In genomic region chr16:23100099-23100575, GRCm38 (mm10) we compare ENCODE assay signal across 8 mouse cellular contexts. TPM values are rescaled to one million over a fixed set of nuclear protein-coding genes. Genes with fewer than 3 reads are reported as not detected.
DNase-seq lines count a peak whose midpoint lies in the region; ATAC-seq and TF ChIP-seq lines count a peak whose summit lies in the region.

No protein-coding gene starts in this region.

- peak overlapping the region; percentile 47 for H3K4me2 ChIP-seq in forebrain, postnatal 0 days (ENCODE audit: low read depth)
- H3K4me2 ChIP-seq in midbrain, embryonic 15.5 days, result peak overlapping the region; percentile 58

- no peak overlapping the region for H3K27ac ChIP-seq in forebrain, postnatal 0 days (ENCODE audit: low read depth, low read length)
- peak overlapping the region; percentile 80 for H3K27ac ChIP-seq in limb, embryonic 10.5 days
- H3K27ac ChIP-seq in midbrain, embryonic 15.5 days, result no peak overlapping the region

- H3K9me3 ChIP-seq in E14TG2a.4 (ENCODE audit: low read length), result peaks cover 5% of the 10 kb centered on the region; the same call in 1 of the 2 replicates
- no peaks in the 10 kb centered on the region for H3K9me3 ChIP-seq in forebrain, postnatal 0 days (ENCODE audit: low read length)
- no peaks in the 10 kb centered on the region for H3K9me3 ChIP-seq in limb, embryonic 10.5 days (replicated peaks)
- no peaks in the 10 kb centered on the region for H3K9me3 ChIP-seq in midbrain, embryonic 15.5 days

- WGBS in forebrain, postnatal 0 days, result under 1% methylated on average over 9 of the region's 9 CpGs
- 2% methylated on average over 9 of the region's 9 CpGs for WGBS in limb, embryonic 10.5 days
- WGBS in midbrain, embryonic 15.5 days, result 0% methylated on average over 7 of the region's 9 CpGs

- peak overlapping the region; percentile 82 for H3K4me3 ChIP-seq in E14TG2a.4 (replicated peaks; ENCODE audit: low read length)
- peak overlapping the region; percentile 9; the same call in 1 of the 2 replicates for H3K4me3 ChIP-seq in forebrain, postnatal 0 days (ENCODE audit: low read depth, low read length)
- peak overlapping the region; percentile 49 for H3K4me3 ChIP-seq in limb, embryonic 10.5 days
- H3K4me3 ChIP-seq in midbrain, embryonic 15.5 days, result peak overlapping the region; percentile 32

- ATAC-seq in CD4-positive, CD25-positive, alpha-beta regulatory T cell, adult 4 months, result no peak
- ATAC-seq in forebrain, postnatal 0 days, result no peak
- ATAC-seq in midbrain, embryonic 15.5 days (replicated peaks), result peak; percentile 74

- no peak for TF ChIP-seq CTCF in E14TG2a.4 (conservative IDR thresholded peaks at IDR 0.05; ENCODE audit: low read length)
- TF ChIP-seq CTCF in forebrain, postnatal 0 days (IDR thresholded peaks at IDR 0.05; ENCODE audit: low read depth), result no peak

- H3K27me3 ChIP-seq in E14TG2a.4 (ENCODE audit: insufficient read depth, low read length), result no peaks in the 10 kb centered on the region
- no peaks in the 10 kb centered on the region for H3K27me3 ChIP-seq in forebrain, postnatal 0 days (ENCODE audit: insufficient read depth, low read length)
- H3K27me3 ChIP-seq in limb, embryonic 10.5 days (ENCODE audit: low read depth, poor library complexity, severe bottlenecking), result no peaks in the 10 kb centered on the region
- H3K27me3 ChIP-seq in midbrain, embryonic 15.5 days (replicated peaks), result peaks cover 12% of the 10 kb centered on the region

- peaks cover 62% of the 10 kb centered on the region for H3K4me1 ChIP-seq in E14TG2a.4 (replicated peaks; ENCODE audit: low read depth, low read length)
- 0 out of 2 replicates have a peak, but pooled peaks cover 2% of the 10 kb centered on the region for H3K4me1 ChIP-seq in forebrain, postnatal 0 days (ENCODE audit: insufficient read depth)
- H3K4me1 ChIP-seq in limb, embryonic 10.5 days, result peaks cover 25% of the 10 kb centered on the region
- peaks cover 11% of the 10 kb centered on the region for H3K4me1 ChIP-seq in midbrain, embryonic 15.5 days

- H3K9ac ChIP-seq in forebrain, postnatal 0 days, result peak overlapping the region; percentile 39
- 0 out of 2 replicates have a peak overlapping the region, but pooled peaks have one; percentile 21 for H3K9ac ChIP-seq in midbrain, embryonic 15.5 days

- DNase-seq in CD4-positive, CD25-positive, alpha-beta regulatory T cell, adult 2 months (ENCODE audit: low read depth, low spot score), result peak; percentile 16
- no peak for DNase-seq in forebrain, postnatal 0 days
- peak; percentile 73 for DNase-seq in limb, embryonic 10.5 days (ENCODE audit: low spot score)
- no peak for DNase-seq in spleen, postnatal 36 days (ENCODE audit: low spot score in 2 of 2)
- DNase-seq in urinary bladder, adult 2 months (ENCODE audit: low spot score), result no peak

- H3K36me3 ChIP-seq in E14TG2a.4 (ENCODE audit: insufficient read depth, low read length), result no peaks in the 10 kb centered on the region
- no peaks in the 10 kb centered on the region for H3K36me3 ChIP-seq in forebrain, postnatal 0 days (ENCODE audit: insufficient read depth)
- H3K36me3 ChIP-seq in limb, embryonic 10.5 days, result no peaks in the 10 kb centered on the region
- no peaks in the 10 kb centered on the region for H3K36me3 ChIP-seq in midbrain, embryonic 15.5 days (replicated peaks)

RNA-seq across cellular contexts. Expression of gene Eif4a2, which starts 7.1 kb away (rescaled TPM):
- polyA plus RNA-seq in CD4-positive, CD25-positive, alpha-beta regulatory T cell, adult 4 months (2017; shearing (Covaris generic)), result 100 to 1,000 TPM; 558 to 662 TPM
- 948 and 1,017 TPM in 2 replicates for total RNA-seq in forebrain, postnatal 0 days (2014; rRNA removed)
- 311 and 313 TPM in 2 replicates for polyA plus RNA-seq in forebrain, postnatal 0 days (2015; fragmentation: Nextera tagmentation; extraction: Ambion mirVana)
- polyA plus RNA-seq in limb, embryonic 10.5 days (2016; fragmentation: Nextera tagmentation; extraction: Ambion mirVana), result 161 and 181 TPM in 2 replicates
- 323 and 336 TPM in 2 replicates for polyA plus RNA-seq in midbrain, embryonic 15.5 days (2015; fragmentation: Nextera tagmentation; extraction: Ambion mirVana)
- 624 and 781 TPM in 2 replicates for polyA plus RNA-seq in urinary bladder, adult 2 months (2012; rRNA removed)

RNA-seq across cellular contexts. Expression of gene Rfc4, which starts 27.4 kb away (rescaled TPM):
- 10 to 100 TPM; 38.4 to 51.1 TPM for polyA plus RNA-seq in CD4-positive, CD25-positive, alpha-beta regulatory T cell, adult 4 months (2017; shearing (Covaris generic))
- 19.3 and 20.4 TPM in 2 replicates for total RNA-seq in forebrain, postnatal 0 days (2014; rRNA removed)
- 32.0 and 42.1 TPM in 2 replicates for polyA plus RNA-seq in forebrain, postnatal 0 days (2015; fragmentation: Nextera tagmentation; extraction: Ambion mirVana)
- polyA plus RNA-seq in limb, embryonic 10.5 days (2016; fragmentation: Nextera tagmentation; extraction: Ambion mirVana), result 226 and 229 TPM in 2 replicates
- polyA plus RNA-seq in midbrain, embryonic 15.5 days (2015; fragmentation: Nextera tagmentation; extraction: Ambion mirVana), result 41.7 and 42.1 TPM in 2 replicates
- 1.3 and 2.5 TPM in 2 replicates for polyA plus RNA-seq in urinary bladder, adult 2 months (2012; rRNA removed)

RNA-seq across cellular contexts. Expression of gene Kng1, which starts 42.5 kb away (rescaled TPM):
- polyA plus RNA-seq in CD4-positive, CD25-positive, alpha-beta regulatory T cell, adult 4 months (2017; shearing (Covaris generic)), result not detected
- not detected in 2 replicates for total RNA-seq in forebrain, postnatal 0 days (2014; rRNA removed)
- polyA plus RNA-seq in forebrain, postnatal 0 days (2015; fragmentation: Nextera tagmentation; extraction: Ambion mirVana), result not detected in 2 replicates
- polyA plus RNA-seq in limb, embryonic 10.5 days (2016; fragmentation: Nextera tagmentation; extraction: Ambion mirVana), result 0.11 TPM in 1 of 2 replicates, not detected in the other
- 0.55 TPM in 1 of 2 replicates, not detected in the other for polyA plus RNA-seq in midbrain, embryonic 15.5 days (2015; fragmentation: Nextera tagmentation; extraction: Ambion mirVana)
- 0.08 and 0.10 TPM in 2 replicates for polyA plus RNA-seq in urinary bladder, adult 2 months (2012; rRNA removed)

RNA-seq across cellular contexts. Expression of gene Adipoq, which starts 46.2 kb away (rescaled TPM):
- polyA plus RNA-seq in CD4-positive, CD25-positive, alpha-beta regulatory T cell, adult 4 months (2017; shearing (Covaris generic)), result not detected
- total RNA-seq in forebrain, postnatal 0 days (2014; rRNA removed), result 0.46 and 0.52 TPM in 2 replicates
- not detected in 2 replicates for polyA plus RNA-seq in forebrain, postnatal 0 days (2015; fragmentation: Nextera tagmentation; extraction: Ambion mirVana)
- not detected in 2 replicates for polyA plus RNA-seq in limb, embryonic 10.5 days (2016; fragmentation: Nextera tagmentation; extraction: Ambion mirVana)
- not detected in 2 replicates for polyA plus RNA-seq in midbrain, embryonic 15.5 days (2015; fragmentation: Nextera tagmentation; extraction: Ambion mirVana)
- polyA plus RNA-seq in urinary bladder, adult 2 months (2012; rRNA removed), result 33.4 and 78.4 TPM in 2 replicates

Comparison
In these comparisons a context has a peak if more than half of its experiments do, and no peak if none do; other contexts are left out.
1. DNase-seq: peak in CD4-positive, CD25-positive, alpha-beta regulatory T cell, adult 2 months (single experiment) and limb, embryonic 10.5 days (single experiment); none in forebrain, postnatal 0 days (single experiment), spleen, postnatal 36 days (0 of 2) and urinary bladder, adult 2 months (single experiment).
2. H3K4me3 ChIP-seq: peak in every context shown above with its lines; median percentile 82 in E14TG2a.4; 49 in limb, embryonic 10.5 days; 32 in midbrain, embryonic 15.5 days; 9 in forebrain, postnatal 0 days.